Mouse (Mus musculus): ENCODE measurements around the gene Prorsd1.

DNA sequence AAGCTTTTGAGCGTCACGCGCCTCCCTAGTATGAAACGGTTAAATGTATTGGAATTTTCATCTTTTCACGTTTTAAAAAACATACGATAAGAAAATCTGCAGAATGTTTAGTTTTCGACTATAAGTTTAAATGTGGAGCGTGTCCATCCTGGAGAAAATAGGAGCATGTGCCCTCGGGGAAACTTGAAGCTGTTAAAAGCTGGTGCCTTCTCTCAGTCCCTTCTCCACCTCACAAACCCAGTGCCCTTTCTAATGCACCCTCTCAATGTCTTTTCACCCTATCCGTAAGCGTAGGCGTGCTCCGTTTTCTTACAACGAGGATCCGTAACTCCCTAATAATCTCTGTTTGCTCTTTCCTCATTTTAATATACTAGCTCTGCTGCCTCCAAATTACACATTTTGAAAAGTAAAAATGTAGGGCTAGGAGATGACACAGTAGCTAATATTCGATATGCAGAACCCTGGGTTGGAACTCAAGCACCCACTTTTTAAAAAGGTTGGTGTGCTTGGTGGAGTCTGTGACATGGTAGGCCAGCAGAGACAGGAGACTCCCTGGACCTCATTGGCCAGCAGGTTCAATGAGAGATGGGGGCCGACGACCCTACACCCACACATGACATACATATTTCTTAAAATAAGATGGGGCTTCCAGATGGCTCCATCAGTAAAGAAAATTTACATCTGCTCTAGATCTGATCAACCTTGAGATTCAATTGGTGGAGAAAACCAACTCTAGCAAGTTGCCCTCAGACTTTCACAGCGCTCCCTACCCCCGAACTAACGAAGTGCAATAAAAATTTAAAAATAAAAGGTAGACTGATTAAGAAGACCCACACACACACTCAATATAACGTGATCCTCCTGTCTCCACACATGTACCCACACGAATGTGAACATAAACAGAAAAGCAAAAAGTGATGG lies 33.9 kb upstream of the Prorsd1 start:
- no peak for TF ChIP-seq CTCF (IDR thresholded peaks at IDR 0.05; ENCODE audit: extremely low read depth, insufficient read depth, low read length)
- no peak for TF ChIP-seq POLR2A (IDR thresholded peaks at IDR 0.05; ENCODE audit: extremely low read depth, insufficient read depth, low read length)

All from cortical plate, adult 2 months (tissue).